Comparison of ENCODE assay signal across 28 mouse cellular contexts in genomic region chr3:80002335-80002734, GRCm38 (mm10).
A peak's percentile ranks its signal among the peaks of the same experiment; 100 is the strongest.
DNase-seq lines count a peak whose midpoint lies in the region; ATAC-seq and TF ChIP-seq lines count a peak whose summit lies in the region.
"Had no signal": no experiment of that assay in that cellular context is flagged by ENCODE, and none has a peak within 500 bp of the region (broad histone marks: within the 10 kb centered on the region; RNA-seq: fewer than 3 reads in every experiment).

No protein-coding gene starts in this region.

- no peaks in the 10 kb centered on the region for H3K36me3 ChIP-seq in hindbrain, embryonic 11.5 days (ENCODE audit: control insufficient read depth, insufficient read depth, low read length)
- H3K36me3 ChIP-seq in hindbrain, embryonic 10.5 days: no peaks in the 10 kb centered on the region
- H3K36me3 ChIP-seq in midbrain, postnatal 0 days (ENCODE audit: insufficient read depth, low read length): no peaks in the 10 kb centered on the region
- H3K36me3 ChIP-seq in midbrain, embryonic 16.5 days (ENCODE audit: control insufficient read depth, insufficient read depth, low read length): no peaks in the 10 kb centered on the region
- H3K36me3 ChIP-seq in forebrain, embryonic 14.5 days (ENCODE audit: control insufficient read depth, insufficient read depth, low read length): no peaks in the 10 kb centered on the region
- H3K36me3 ChIP-seq: embryonic facial prominence, embryonic 12.5 days; liver, embryonic 12.5 days had no signal

- no peak for DNase-seq in hindbrain, embryonic 11.5 days (ENCODE audit: low spot score)
- no peak for DNase-seq in hindbrain, embryonic 10.5 days (ENCODE audit: low spot score)
- DNase-seq in midbrain, postnatal 0 days (ENCODE audit: low spot score): peak; percentile 9
- DNase-seq in forebrain, embryonic 14.5 days (ENCODE audit: low spot score): peak; percentile 39
- peak; percentile 55 for DNase-seq in retina, postnatal 1 day
- no peak for DNase-seq in cerebellum, postnatal 14 days
- DNase-seq: adrenal gland, postnatal 14 days; cerebellum, adult 18-20 months; cerebellum, postnatal 10 days; gastrocnemius, postnatal 10 days; heart, postnatal 14 days; kidney, adult 8-10 months; kidney, postnatal 4 days; left cerebral cortex, postnatal 4 days; lung, adult 18-20 months; lung, postnatal 4 days; right cerebral cortex, adult 18-20 months; right cerebral cortex, postnatal 4 days; thymus, adult 2 months; thymus, postnatal 36 days had no signal

- 48% methylated on average over 6 of the region's 6 CpGs for WGBS in hindbrain, embryonic 11.5 days
- 56% methylated on average over 6 of the region's 6 CpGs for WGBS in hindbrain, embryonic 10.5 days
- WGBS in midbrain, postnatal 0 days: 56% methylated on average over 6 of the region's 6 CpGs
- 40% methylated on average over 6 of the region's 6 CpGs for WGBS in midbrain, embryonic 16.5 days
- 24% methylated on average over 6 of the region's 6 CpGs for WGBS in forebrain, embryonic 14.5 days

- no peak overlapping the region for H3K9ac ChIP-seq in hindbrain, embryonic 11.5 days (ENCODE audit: low read depth, low read length)
- no peak overlapping the region for H3K9ac ChIP-seq in midbrain, postnatal 0 days (replicated peaks; ENCODE audit: low read length, poor library complexity, severe bottlenecking)
- H3K9ac ChIP-seq in midbrain, embryonic 16.5 days (ENCODE audit: low read depth, low read length): no peak overlapping the region
- no peak overlapping the region for H3K9ac ChIP-seq in forebrain, embryonic 14.5 days (ENCODE audit: low read length)
- H3K9ac ChIP-seq: embryonic facial prominence, embryonic 12.5 days; liver, embryonic 12.5 days had no signal

- H3K4me2 ChIP-seq in hindbrain, embryonic 11.5 days (replicated peaks; ENCODE audit: low read depth, low read length): no peak overlapping the region
- no peak overlapping the region for H3K4me2 ChIP-seq in midbrain, postnatal 0 days (ENCODE audit: low read depth, low read length, poor library complexity, severe bottlenecking)
- H3K4me2 ChIP-seq in midbrain, embryonic 16.5 days (ENCODE audit: low read length): no peak overlapping the region
- H3K4me2 ChIP-seq in forebrain, embryonic 14.5 days (ENCODE audit: low read length): no peak overlapping the region
- H3K4me2 ChIP-seq: embryonic facial prominence, embryonic 12.5 days; liver, embryonic 12.5 days had no signal

- H3K27ac ChIP-seq in hindbrain, embryonic 11.5 days (ENCODE audit: low read depth, low read length): no peak overlapping the region
- no peak overlapping the region for H3K27ac ChIP-seq in hindbrain, embryonic 10.5 days
- H3K27ac ChIP-seq in midbrain, postnatal 0 days (ENCODE audit: low read depth, low read length): no peak overlapping the region
- no peak overlapping the region for H3K27ac ChIP-seq in midbrain, embryonic 16.5 days (ENCODE audit: low read length)
- no peak overlapping the region for H3K27ac ChIP-seq in forebrain, embryonic 14.5 days (ENCODE audit: low read depth, low read length)
- H3K27ac ChIP-seq: embryonic facial prominence, embryonic 12.5 days; kidney, postnatal 0 days; liver, embryonic 12.5 days had no signal

- H3K4me1 ChIP-seq in hindbrain, embryonic 11.5 days (replicated peaks; ENCODE audit: control insufficient read depth, insufficient read depth, low read length): no peaks in the 10 kb centered on the region
- peaks cover 7% of the 10 kb centered on the region for H3K4me1 ChIP-seq in hindbrain, embryonic 10.5 days (replicated peaks)
- no peaks in the 10 kb centered on the region for H3K4me1 ChIP-seq in midbrain, postnatal 0 days (ENCODE audit: insufficient read depth, low read length)
- no peaks in the 10 kb centered on the region for H3K4me1 ChIP-seq in midbrain, embryonic 16.5 days (ENCODE audit: control insufficient read depth, insufficient read depth, low read length)
- no peaks in the 10 kb centered on the region for H3K4me1 ChIP-seq in forebrain, embryonic 14.5 days (ENCODE audit: control insufficient read depth, insufficient read depth, low read length)
- H3K4me1 ChIP-seq: embryonic facial prominence, embryonic 12.5 days had no signal

- no peak overlapping the region for H3K4me3 ChIP-seq in hindbrain, embryonic 11.5 days (ENCODE audit: low read depth, low read length)
- no peak overlapping the region for H3K4me3 ChIP-seq in hindbrain, embryonic 10.5 days
- H3K4me3 ChIP-seq in midbrain, postnatal 0 days (ENCODE audit: low read depth, low read length): no peak overlapping the region
- H3K4me3 ChIP-seq in midbrain, embryonic 16.5 days (ENCODE audit: low read depth, low read length): no peak overlapping the region
- no peak overlapping the region for H3K4me3 ChIP-seq in forebrain, embryonic 14.5 days (ENCODE audit: low read depth, low read length)
- H3K4me3 ChIP-seq: embryonic facial prominence, embryonic 12.5 days; liver, embryonic 12.5 days; megakaryocyte, embryonic 14.5 days had no signal

- no peaks in the 10 kb centered on the region for H3K9me3 ChIP-seq in hindbrain, embryonic 11.5 days (ENCODE audit: control insufficient read depth, low read length)
- no peaks in the 10 kb centered on the region for H3K9me3 ChIP-seq in hindbrain, embryonic 10.5 days
- H3K9me3 ChIP-seq in midbrain, postnatal 0 days (ENCODE audit: low read length): no peaks in the 10 kb centered on the region
- no peaks in the 10 kb centered on the region for H3K9me3 ChIP-seq in midbrain, embryonic 16.5 days (replicated peaks; ENCODE audit: control insufficient read depth, low read length, poor library complexity, severe bottlenecking)
- H3K9me3 ChIP-seq in forebrain, embryonic 14.5 days (replicated peaks; ENCODE audit: control insufficient read depth, low read length): no peaks in the 10 kb centered on the region
- H3K9me3 ChIP-seq: embryonic facial prominence, embryonic 12.5 days; liver, embryonic 12.5 days had no signal

- H3K27me3 ChIP-seq in hindbrain, embryonic 11.5 days (ENCODE audit: control insufficient read depth, insufficient read depth, low read length): no peaks in the 10 kb centered on the region
- H3K27me3 ChIP-seq in hindbrain, embryonic 10.5 days (ENCODE audit: insufficient read depth, poor library complexity, severe bottlenecking): no peaks in the 10 kb centered on the region
- H3K27me3 ChIP-seq in midbrain, postnatal 0 days (ENCODE audit: insufficient read depth, low read length): no peaks in the 10 kb centered on the region
- H3K27me3 ChIP-seq in midbrain, embryonic 16.5 days (ENCODE audit: control insufficient read depth, insufficient read depth, low read depth, low read length): no peaks in the 10 kb centered on the region
- no peaks in the 10 kb centered on the region for H3K27me3 ChIP-seq in forebrain, embryonic 14.5 days (replicated peaks; ENCODE audit: control insufficient read depth, insufficient read depth, low read length)
- H3K27me3 ChIP-seq: embryonic facial prominence, embryonic 12.5 days; liver, embryonic 12.5 days; megakaryocyte, embryonic 14.5 days had no signal

- no peak for TF ChIP-seq CTCF in midbrain, postnatal 0 days (IDR thresholded peaks at IDR 0.05)

- peak; percentile 74 for ATAC-seq in hindbrain, embryonic 11.5 days (ENCODE audit: low FRiP score)
- no peak for ATAC-seq in midbrain, postnatal 0 days (ENCODE audit: low FRiP score)
- no peak for ATAC-seq in midbrain, embryonic 16.5 days
- peak; percentile 61 for ATAC-seq in forebrain, embryonic 14.5 days
- ATAC-seq: CD4-positive, CD25-positive, alpha-beta regulatory T cell, adult 4 months; intestine, embryonic 16.5 days; liver, embryonic 12.5 days; lung, postnatal 0 days had no signal

Comparison
In these comparisons a context has a peak if more than half of its experiments do, and no peak if none do; other contexts are left out.
1. ATAC-seq: peak in hindbrain, embryonic 11.5 days (single experiment) and forebrain, embryonic 14.5 days (single experiment); none in midbrain, postnatal 0 days (single experiment) and midbrain, embryonic 16.5 days (single experiment).
2. DNase-seq: peak in midbrain, postnatal 0 days (single experiment), forebrain, embryonic 14.5 days (single experiment) and retina, postnatal 1 day (single experiment); none in hindbrain, embryonic 11.5 days (single experiment), hindbrain, embryonic 10.5 days (single experiment) and cerebellum, postnatal 14 days (0 of 2).